Mouse (Mus musculus): Measurements from ENCODE around the gene Sft2d1.

DNA sequence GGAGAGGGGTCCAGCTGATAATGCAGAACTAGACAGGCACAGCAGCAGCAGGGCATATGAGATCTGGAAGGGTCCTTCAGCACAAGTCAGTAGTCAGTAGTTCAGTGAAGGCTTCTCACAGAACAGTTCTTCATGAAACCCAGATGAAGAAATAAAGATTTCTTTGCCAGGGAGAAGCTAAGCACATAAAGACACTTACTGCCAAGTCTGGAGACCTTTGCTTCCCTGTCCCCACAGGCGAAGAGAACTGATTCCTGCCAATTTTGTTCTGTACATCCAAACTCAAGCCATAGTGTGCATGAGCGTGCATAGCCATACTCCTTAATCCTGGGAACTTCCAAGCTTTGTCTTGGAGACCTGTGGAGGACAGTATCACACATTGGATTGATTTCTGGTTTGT, 12.6 kb upstream of the Sft2d1 start:
- TF ChIP-seq CTCF (IDR thresholded peaks at IDR 0.05; ENCODE audit: borderline replicate concordance, insufficient read depth, low read length) (no peak), POLR2A (IDR thresholded peaks at IDR 0.05; ENCODE audit: low read depth, low read length) (no peak)
